Mouse (Mus musculus): ENCODE measurements at regions not wholly inside any gene's neighbourhood (a gene's known extent, or its start where the extent isn't known, plus 50 kb on each side); places are given as distances from the start of the nearest gene placed in this dataset.

DNA sequence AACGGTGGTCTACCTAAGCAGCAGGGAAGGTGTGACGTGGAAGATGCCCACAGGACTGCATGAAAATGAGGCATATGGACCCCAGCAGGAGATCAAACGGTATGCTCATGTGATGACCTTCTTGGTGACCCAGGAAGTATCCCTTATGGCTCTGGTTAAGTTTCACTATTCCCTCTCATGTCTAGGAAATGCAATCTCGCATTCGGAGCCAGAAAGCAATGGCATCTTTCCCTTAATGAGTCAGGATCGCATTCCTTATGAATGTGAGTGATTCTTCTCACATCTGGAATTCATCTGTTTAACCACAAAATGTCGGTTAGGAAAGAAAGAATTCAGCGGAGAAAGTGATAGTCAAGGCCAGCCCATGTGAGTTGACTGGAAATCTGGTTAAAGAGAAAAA lies 593.7 kb downstream of the Ttll7 start:
- DNase-seq = no peak

DNA sequence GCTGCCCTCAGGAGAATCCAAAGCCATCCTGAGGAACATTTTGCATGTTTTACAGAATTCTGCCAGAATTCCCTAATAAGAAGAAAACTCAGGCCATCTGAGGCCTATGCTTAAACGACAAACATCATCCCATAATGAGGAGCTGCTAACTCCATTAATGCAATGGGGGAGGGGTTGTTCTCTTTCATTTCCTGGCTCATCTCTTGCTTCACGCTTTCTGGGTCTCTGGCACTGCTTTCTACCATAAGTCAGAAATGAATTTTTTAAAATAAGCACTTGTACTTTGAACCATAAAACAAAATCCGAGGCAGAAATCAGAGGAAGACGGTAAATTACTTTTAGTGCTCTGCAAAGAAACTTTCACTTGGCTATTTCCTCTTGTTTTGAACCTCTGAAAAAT lies 600.0 kb downstream of the Ttll7 start:
- DNase-seq = no peak

- DNase-seq = no peak
Measured at GRCm38 (mm10) chr3:147455383-147455782, 603.2 kb downstream of the Ttll7 start.

DNA sequence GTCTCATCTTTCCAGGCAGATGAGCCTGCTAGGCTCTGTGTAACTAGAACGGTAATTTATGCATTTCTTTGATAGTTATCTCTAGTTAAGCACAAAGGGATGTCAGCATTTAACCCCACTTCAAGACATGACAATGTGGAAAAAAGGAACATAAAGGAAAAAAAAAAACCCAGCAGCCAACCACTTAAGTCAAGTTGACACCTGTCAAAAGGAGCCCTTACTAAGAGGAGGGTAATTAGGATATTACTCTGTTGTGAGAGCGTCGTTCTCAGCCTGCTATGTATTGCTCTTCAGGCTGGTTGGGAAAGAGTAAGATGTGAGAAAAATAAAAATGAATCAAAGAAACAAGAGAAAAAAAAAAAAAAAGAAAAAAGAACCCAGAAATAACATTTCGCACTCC lies 604.1 kb downstream of the Ttll7 start:
- DNase-seq = no peak

GRCm38 (mm10) chr3:147458115-147458514 lies 605.9 kb downstream of the Ttll7 start:
- no peak for DNase-seq

- no peak for DNase-seq
Measured at GRCm38 (mm10) chr3:147479890-147480289, 627.7 kb downstream of the Ttll7 start.
